Mouse (Mus musculus) stomach, embryonic 16.5 days (tissue): ENCODE results near the gene Actg1. TPM values are rescaled to one million over a fixed set of nuclear protein-coding genes. Genes with fewer than 3 reads are reported as not detected.

Experiments
- ATAC-seq: fragments of 200-750 bp; cut with Nextera tagmentation; 2 replicates; pipeline ENCODE4 v1.8.0; 2017; ENCODE audit warnings: moderate number of reproducible peaks, moderate TSS enrichment; ENCODE audit not compliant: insufficient read depth, low FRiP score
- H3K27ac ChIP-seq: fragments of 300-500 bp; sonication (generic); 2 replicates; pipeline ENCODE4 v1.5.1; 2014; ENCODE audit warnings: low read length
- H3K27me3 ChIP-seq: fragments of 300-500 bp; sonication (generic); 2 replicates; pipeline ENCODE4 v1.6.1; 2014; ENCODE audit warnings: low read length, control low read depth, mixed read lengths; ENCODE audit not compliant: control insufficient read depth, insufficient read depth
- H3K36me3 ChIP-seq: fragments of 300-500 bp; sonication (generic); 2 replicates; pipeline ENCODE4 v1.6.1; 2014; ENCODE audit warnings: low read length; ENCODE audit not compliant: control insufficient read depth, insufficient read depth
- H3K4me1 ChIP-seq: fragments of 300-500 bp; sonication (generic); 2 replicates; pipeline ENCODE4 v1.6.1; 2014; ENCODE audit warnings: low read length, control low read depth, mixed read lengths; ENCODE audit not compliant: control insufficient read depth, insufficient read depth
- H3K4me2 ChIP-seq: fragments of 300-500 bp; sonication (generic); 2 replicates; pipeline ENCODE4 v1.6.1; 2014; ENCODE audit warnings: low read depth, low read length, mixed read lengths
- H3K4me3 ChIP-seq: fragments of 300-500 bp; sonication (generic); replicated peaks from 2 replicates; pipeline ENCODE4 v1.5.1; 2014; ENCODE audit warnings: mild to moderate bottlenecking, low read length
- H3K9ac ChIP-seq: fragments of 300-500 bp; sonication (generic); 2 replicates; pipeline ENCODE4 v1.6.1; 2014; ENCODE audit warnings: low read length
- H3K9me3 ChIP-seq: fragments of 300-500 bp; sonication (generic); replicated peaks from 2 replicates; pipeline ENCODE4 v1.6.1; 2016; ENCODE audit warnings: low read length, control low read depth; ENCODE audit not compliant: control insufficient read depth
- WGBS: fragments of 180-500 bp; shearing (Covaris S2); extraction: QIAGEN DNeasy Blood & Tissue Kit; methylation state at CpG from one replicate; pipeline ENCODE4 v1.1.7; 2014; 5-methylcytosine and 5-hydroxymethylcytosine counted together
- polyA plus RNA-seq: library from polyadenylated mRNA; unstranded; fragments of >200 nt; fragmentation: Nextera tagmentation; extraction: Ambion mirVana; gene quantifications from 2 replicates; pipeline ENCODE4 v1.2.1, GENCODE M21; 2015

The Actg1 gene
- polyA plus RNA-seq, 1 experiment from 2014 or later: 2,700 TPM

- Histone ChIP-seq H3K4me2 (peak overlapping the region; percentile 93), H3K4me1 (peaks cover 13% of the 10 kb centered on the region), H3K9ac (peak overlapping the region; percentile 92), H3K27me3 (no peaks in the 10 kb centered on the region), H3K36me3 (no peaks in the 10 kb centered on the region), H3K9me3 (no peaks in the 10 kb centered on the region), H3K27ac (peak overlapping the region; percentile 99), H3K4me3 (peak overlapping the region; percentile 58)
- 57% methylated on average over 7 of the region's 7 CpGs for WGBS
- ATAC-seq: no peak
These were observed 30.9 kb downstream of the Actg1 start for GRCm38 (mm10) chr11:120317456-120317855.

- Histone ChIP-seq H3K4me3 (peak overlapping the region; percentile 58), H3K4me2 (peak overlapping the region; percentile 93), H3K4me1 (peaks cover 17% of the 10 kb centered on the region), H3K9ac (peak overlapping the region; percentile 92), H3K27ac (peak overlapping the region; percentile 99), H3K27me3 (no peaks in the 10 kb centered on the region), H3K36me3 (no peaks in the 10 kb centered on the region), H3K9me3 (no peaks in the 10 kb centered on the region)
- 9% methylated on average over 13 of the region's 13 CpGs for WGBS
- peak; percentile 12; the same call in 1 of the 2 replicates for ATAC-seq
These were observed 31.6 kb downstream of the Actg1 start for GRCm38 (mm10) chr11:120316690-120317254.

GRCm38 (mm10) chr11:120315832-120316689 is 32.3 kb downstream of the Actg1 start:
- H3K4me3 ChIP-seq: peak overlapping the region; percentile 58
- ATAC-seq: peak; percentile 97
- H3K4me1 ChIP-seq: peaks cover 24% of the 10 kb centered on the region
- H3K36me3 ChIP-seq: no peaks in the 10 kb centered on the region
- H3K9ac ChIP-seq: peak overlapping the region; percentile 92
- no peaks in the 10 kb centered on the region for H3K9me3 ChIP-seq
- 3% methylated on average over 37 of the region's 37 CpGs for WGBS
- H3K27me3 ChIP-seq: no peaks in the 10 kb centered on the region
- H3K4me2 ChIP-seq: peak overlapping the region; percentile 93
- peak overlapping the region; percentile 99 for H3K27ac ChIP-seq

GRCm38 (mm10) chr11:120315416-120315761 is 33.0 kb downstream of the Actg1 start:
- peak overlapping the region; percentile 93 for H3K4me2 ChIP-seq
- peaks cover 27% of the 10 kb centered on the region for H3K4me1 ChIP-seq
- H3K9ac ChIP-seq: peak overlapping the region; percentile 63
- peak overlapping the region; percentile 99 for H3K27ac ChIP-seq
- H3K27me3 ChIP-seq: no peaks in the 10 kb centered on the region
- H3K36me3 ChIP-seq: no peaks in the 10 kb centered on the region
- 18% methylated on average over 4 of the region's 4 CpGs for WGBS
- no peaks in the 10 kb centered on the region for H3K9me3 ChIP-seq
- no peak for ATAC-seq
- peak overlapping the region; percentile 58 for H3K4me3 ChIP-seq

GRCm38 (mm10) chr11:120314721-120315415 is 33.5 kb downstream of the Actg1 start:
- H3K36me3 ChIP-seq: no peaks in the 10 kb centered on the region
- H3K9me3 ChIP-seq: no peaks in the 10 kb centered on the region
- 41% methylated on average over 16 of the region's 16 CpGs for WGBS
- H3K4me3 ChIP-seq: peak overlapping the region; percentile 58; the same call in 1 of the 2 replicates
- H3K27ac ChIP-seq: peak overlapping the region; percentile 99
- H3K4me1 ChIP-seq: peaks cover 29% of the 10 kb centered on the region
- no peak for ATAC-seq
- no peaks in the 10 kb centered on the region for H3K27me3 ChIP-seq
- H3K9ac ChIP-seq: peak overlapping the region; percentile 63; the same call in 1 of the 2 replicates
- H3K4me2 ChIP-seq: peak overlapping the region; percentile 93

GRCm38 (mm10) chr11:120313906-120314685 is 34.2 kb downstream of the Actg1 start:
- H3K9ac ChIP-seq: no peak overlapping the region
- H3K27ac ChIP-seq: no peak overlapping the region
- H3K4me2 ChIP-seq: no peak overlapping the region
- no peaks in the 10 kb centered on the region for H3K27me3 ChIP-seq
- peaks cover 29% of the 10 kb centered on the region for H3K4me1 ChIP-seq
- 54% methylated on average over 6 of the region's 6 CpGs for WGBS
- H3K36me3 ChIP-seq: no peaks in the 10 kb centered on the region
- ATAC-seq: no peak
- H3K9me3 ChIP-seq: no peaks in the 10 kb centered on the region
- H3K4me3 ChIP-seq: no peak overlapping the region

GRCm38 (mm10) chr11:120312069-120312468 is 36.3 kb downstream of the Actg1 start:
- H3K9ac ChIP-seq: peak overlapping the region; percentile 80; the same call in 1 of the 2 replicates
- H3K4me2 ChIP-seq: no peak overlapping the region

GRCm38 (mm10) chr11:120311561-120311960 is 36.8 kb downstream of the Actg1 start:
- Histone ChIP-seq H3K4me2 (peak overlapping the region; percentile 89), H3K4me1 (peaks cover 42% of the 10 kb centered on the region), H3K9ac (peak overlapping the region; percentile 80), H3K4me3 (peak overlapping the region; percentile 54), H3K9me3 (no peaks in the 10 kb centered on the region), H3K27me3 (peaks cover 3% of the 10 kb centered on the region; the same call in 1 of the 2 replicates), H3K36me3 (no peaks in the 10 kb centered on the region), H3K27ac (peak overlapping the region; percentile 87)
- WGBS: 44% methylated on average over 10 of the region's 10 CpGs
- no peak for ATAC-seq

More at GRCm38 (mm10) chr11:120312069-120312468, 36.3 kb downstream of the Actg1 start:
- Histone ChIP-seq H3K27ac (peak overlapping the region; percentile 87; the same call in 1 of the 2 replicates), H3K9me3 (no peaks in the 10 kb centered on the region), H3K36me3 (no peaks in the 10 kb centered on the region), H3K4me1 (peaks cover 39% of the 10 kb centered on the region), H3K4me3 (no peak overlapping the region), H3K27me3 (no peaks in the 10 kb centered on the region)
- 62% methylated on average over 6 of the region's 6 CpGs for WGBS
- ATAC-seq: no peak
